Mouse (Mus musculus) adrenal gland, adult 2 months (tissue): ENCODE results near the gene Cst8. TPM values are rescaled to one million over a fixed set of nuclear protein-coding genes. Genes with fewer than 3 reads are reported as not detected.

Experiments
- polyA plus RNA-seq: library from polyadenylated mRNA; depleted of rRNA; stranded (reverse); fragments of >200 nt; gene quantifications from 2 replicates; pipeline ENCODE4 v1.2.3, GENCODE M21; 2012; rRNA removed
- total RNA-seq, 2 experiments: library from RNA; stranded (reverse); gene quantifications; 2 replicates each; pipeline ENCODE4 v1.2.3; 2021

Cst8 gene
- total and polyA plus RNA-seq, 3 experiments, result 1.7 to 81.2 (median 7.7) TPM

Other genes starting within 250 kb of the Cst8 start
- gene Nxt1, start 126.2 kb upstream of the Cst8 start, total RNA-seq, result 10 to 100 TPM; 15.8 to 20.6 TPM
- 10.9 and 11.1 TPM in 2 replicates for gene Nxt1, start 126.2 kb upstream of the Cst8 start, polyA plus RNA-seq
- gene Gzf1, start 117.8 kb upstream of the Cst8 start, total RNA-seq, result 10 to 100 TPM; 26.8 to 31.7 TPM
- gene Gzf1, start 117.8 kb upstream of the Cst8 start, polyA plus RNA-seq, result 7.7 and 10.5 TPM in 2 replicates
- 1 to 10 TPM; 4.8 to 5.1 TPM for gene Napb, start 66.3 kb upstream of the Cst8 start, total RNA-seq
- gene Napb, start 66.3 kb upstream of the Cst8 start, polyA plus RNA-seq, result 0.49 and 0.61 TPM in 2 replicates
- under 1 TPM in 1 of 2 experiments, not detected in 1; 0.62 TPM for gene Cstl1, start 48.4 kb upstream of the Cst8 start, total RNA-seq
- gene Cstl1, start 48.4 kb upstream of the Cst8 start, polyA plus RNA-seq, result not detected in 2 replicates
- gene Cst11, start 27.3 kb upstream of the Cst8 start, total RNA-seq, result not detected
- gene Cst11, start 27.3 kb upstream of the Cst8 start, polyA plus RNA-seq, result not detected in 2 replicates
- not detected for gene 8030411F24Rik, start 16.8 kb upstream of the Cst8 start, total RNA-seq
- gene 8030411F24Rik, start 16.8 kb upstream of the Cst8 start, polyA plus RNA-seq, result not detected in 2 replicates
- not detected for gene Cst12, start 9.4 kb upstream of the Cst8 start, total RNA-seq
- gene Cst12, start 9.4 kb upstream of the Cst8 start, polyA plus RNA-seq, result not detected in 2 replicates
- not detected for gene Cst13, start 21.3 kb downstream of the Cst8 start, total RNA-seq
- gene Cst13, start 21.3 kb downstream of the Cst8 start, polyA plus RNA-seq, result not detected in 2 replicates
- gene Cst9, start 36.4 kb downstream of the Cst8 start, total RNA-seq, result not detected
- gene Cst9, start 36.4 kb downstream of the Cst8 start, polyA plus RNA-seq, result not detected in 2 replicates
- gene 9230104L09Rik, start 66.3 kb downstream of the Cst8 start, total RNA-seq, result 1 to 10 TPM in 1 of 2 experiments, not detected in 1; 1.7 TPM
- 0.19 TPM in 1 of 2 replicates, not detected in the other for gene 9230104L09Rik, start 66.3 kb downstream of the Cst8 start, polyA plus RNA-seq
- gene Cst3, start 76.9 kb downstream of the Cst8 start, total RNA-seq, result 1,000 to 10,000 TPM in 1 of 2 experiments, 100 to 1,000 TPM in 1; 994 to 1,003 TPM
- 1,344 and 1,354 TPM in 2 replicates for gene Cst3, start 76.9 kb downstream of the Cst8 start, polyA plus RNA-seq
- gene Gm1330, start 204.5 kb downstream of the Cst8 start, total RNA-seq, result not detected
- gene Gm1330, start 204.5 kb downstream of the Cst8 start, polyA plus RNA-seq, result not detected in 2 replicates
- not detected for gene Gm10750, start 218.5 kb downstream of the Cst8 start, total RNA-seq
- gene Gm10750, start 218.5 kb downstream of the Cst8 start, polyA plus RNA-seq, result not detected in 2 replicates